Mouse (Mus musculus) olfactory bulb, adult 2 months (tissue): ENCODE data around the gene Pabpc4.

ENCODE experiments used
- CTCF ChIP-seq: fragments of 200-500 bp; IDR thresholded peaks from 2 replicates; pipeline ENCODE4 v1.5.1; 2012; ENCODE audit warnings: low read depth, mild to moderate bottlenecking, low read length, moderate library complexity; ENCODE audit not compliant: insufficient read depth
- POLR2A ChIP-seq: fragments of 200-500 bp; IDR thresholded peaks from 2 replicates; pipeline ENCODE4 v1.6.1; 2012; ENCODE audit warnings: mild to moderate bottlenecking, low read depth, low read length, moderate library complexity; ENCODE audit not compliant: insufficient read depth

DNA sequence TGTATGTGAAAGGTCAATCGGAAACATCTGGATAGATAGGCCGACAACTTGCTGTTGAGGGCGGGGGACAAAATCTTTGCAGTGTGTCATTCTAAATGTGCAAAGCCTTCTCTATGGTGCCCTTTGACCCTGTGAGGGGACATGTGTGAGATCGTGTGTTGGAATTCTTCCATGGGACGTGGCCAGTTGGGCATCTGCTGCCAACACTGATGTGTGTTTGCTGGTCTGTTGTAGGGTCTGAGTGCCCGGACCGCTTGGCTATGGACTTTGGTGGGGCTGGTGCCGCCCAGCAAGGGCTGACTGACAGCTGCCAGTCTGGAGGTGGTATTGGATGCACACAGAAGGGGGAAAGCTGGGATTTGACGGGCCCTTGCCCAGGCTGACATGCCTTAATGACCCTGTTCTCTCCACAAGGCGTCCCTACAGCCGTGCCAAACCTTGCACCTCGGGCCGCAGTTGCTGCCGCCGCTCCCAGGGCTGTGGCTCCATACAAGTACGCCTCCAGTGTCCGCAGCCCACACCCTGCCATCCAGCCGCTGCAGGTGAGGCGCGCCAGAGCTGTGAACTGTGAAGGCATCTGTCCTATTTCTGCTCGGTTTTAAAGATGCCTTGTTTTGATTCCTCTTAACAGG lies 33.5 kb downstream of the Pabpc4 start:
- TF ChIP-seq CTCF (no peak), POLR2A (no peak)
